Mouse (Mus musculus): ENCODE data around the gene Slf2. TPM values are rescaled to one million over a fixed set of nuclear protein-coding genes. Genes with fewer than 3 reads are reported as not detected.

The Slf2 gene
- total RNA-seq (2014; fragmentation: Nextera tagmentation) (29.5 and 33.0 TPM in 2 replicates), total RNA-seq (2017) (38.5 and 39.6 TPM in 2 replicates)

DNA sequence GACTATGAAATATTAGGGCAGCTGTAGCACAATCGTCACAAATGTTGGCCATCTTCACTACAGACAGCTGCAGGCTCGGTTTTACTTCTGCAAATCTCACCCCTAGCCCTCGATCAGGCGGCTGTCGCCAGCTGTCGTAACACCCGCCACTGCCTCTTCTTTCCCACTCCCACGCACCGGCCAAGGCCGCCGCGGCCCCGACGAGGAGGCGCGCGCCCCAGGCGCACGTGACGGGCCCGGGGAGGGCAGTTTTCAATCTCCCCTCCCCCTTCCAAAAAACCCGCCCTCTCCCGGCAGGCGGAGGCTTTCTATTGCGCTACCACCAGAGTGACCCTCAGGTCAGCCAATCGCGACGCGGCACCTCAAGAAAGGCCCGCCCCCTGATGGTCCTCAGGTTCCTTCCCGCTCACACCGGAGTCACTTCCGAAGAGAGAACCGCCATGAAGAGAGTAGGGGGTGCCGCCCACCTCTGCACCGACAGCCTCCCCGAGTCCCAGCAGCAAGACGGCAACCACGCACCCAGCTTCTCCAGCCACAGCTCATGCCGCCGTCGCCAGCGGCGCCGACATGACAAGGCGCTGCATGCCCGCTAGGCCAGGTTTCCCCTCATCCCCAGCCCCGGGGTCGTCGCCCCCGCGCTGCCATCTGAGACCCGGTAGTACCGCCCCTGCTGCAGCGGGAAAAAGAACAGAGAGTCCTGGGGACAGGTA is at the start of gene Slf2:
Gene Slf2 (plus strand): TSS at position 408 of the 710 bp plus-strand sequence.
- peak; percentile 91 for ATAC-seq (replicated peaks; ENCODE audit: poor library complexity, severe bottlenecking)

DNA sequence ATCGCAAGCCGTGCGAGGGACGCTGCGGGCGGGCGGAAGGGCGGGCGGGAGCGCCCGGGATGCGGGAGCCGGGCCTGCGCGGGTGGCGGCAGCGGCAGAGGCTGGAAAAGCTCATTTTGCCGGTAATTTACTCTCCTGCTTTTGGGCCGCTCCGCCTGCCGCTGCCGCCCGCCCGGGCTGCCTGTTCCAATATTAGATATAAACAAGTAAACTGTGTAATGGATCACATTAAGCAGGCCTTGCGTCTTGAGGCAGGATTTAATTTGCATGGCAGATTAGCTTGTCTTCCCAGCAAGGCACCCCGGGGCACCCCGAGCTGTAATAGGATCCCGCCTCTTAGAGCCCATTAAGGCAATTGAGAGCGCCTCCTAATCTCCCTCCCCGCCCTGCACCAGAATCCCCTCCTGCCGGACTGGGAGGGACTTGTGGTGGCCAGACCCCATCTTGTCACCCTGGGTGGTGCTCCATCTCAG is 48.4 kb upstream of the Slf2 start:
- no peak for ATAC-seq (replicated peaks; ENCODE audit: poor library complexity, severe bottlenecking)

DNA sequence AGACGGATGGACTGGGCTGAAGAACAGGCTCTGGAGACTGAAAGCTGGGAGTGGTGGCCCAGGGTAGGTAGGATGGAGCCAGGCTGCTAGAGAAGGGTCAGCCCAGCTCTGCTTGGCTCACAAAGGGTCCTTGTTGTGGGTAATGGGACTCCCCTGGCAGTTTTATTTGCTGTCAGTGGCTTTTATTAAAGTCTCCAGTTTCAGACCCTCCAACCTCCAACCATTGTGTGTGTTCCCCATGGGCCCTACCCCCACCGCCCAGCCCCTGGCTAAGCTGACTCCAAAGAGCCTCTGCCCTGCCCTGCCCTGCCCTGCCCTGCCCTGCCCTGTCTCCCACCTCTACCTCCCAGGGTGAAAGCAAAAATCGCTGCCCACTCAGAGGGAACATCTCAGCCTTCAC is 46.6 kb upstream of the Slf2 start:
- ATAC-seq (replicated peaks; ENCODE audit: poor library complexity, severe bottlenecking): no peak

DNA sequence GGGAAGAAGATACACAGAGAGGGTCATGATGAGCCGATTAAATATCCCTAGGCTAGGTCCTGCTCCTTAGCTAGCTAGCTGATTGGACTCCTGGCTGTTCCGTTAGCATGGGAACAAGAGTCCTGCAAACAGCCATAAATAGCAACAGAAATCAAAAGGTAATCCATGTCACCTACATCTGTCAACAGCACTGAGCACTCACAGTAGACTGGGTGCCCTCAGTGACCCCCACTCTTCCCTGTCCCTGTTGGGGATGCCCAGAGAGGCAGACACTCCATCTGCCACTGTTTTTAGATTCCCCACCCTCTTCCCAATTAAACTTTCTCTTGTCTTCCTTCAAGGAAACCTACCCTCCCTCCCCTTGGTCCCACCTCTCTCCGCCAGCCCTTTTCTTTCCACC is 44.5 kb upstream of the Slf2 start:
- ATAC-seq (replicated peaks; ENCODE audit: poor library complexity, severe bottlenecking): no peak

DNA sequence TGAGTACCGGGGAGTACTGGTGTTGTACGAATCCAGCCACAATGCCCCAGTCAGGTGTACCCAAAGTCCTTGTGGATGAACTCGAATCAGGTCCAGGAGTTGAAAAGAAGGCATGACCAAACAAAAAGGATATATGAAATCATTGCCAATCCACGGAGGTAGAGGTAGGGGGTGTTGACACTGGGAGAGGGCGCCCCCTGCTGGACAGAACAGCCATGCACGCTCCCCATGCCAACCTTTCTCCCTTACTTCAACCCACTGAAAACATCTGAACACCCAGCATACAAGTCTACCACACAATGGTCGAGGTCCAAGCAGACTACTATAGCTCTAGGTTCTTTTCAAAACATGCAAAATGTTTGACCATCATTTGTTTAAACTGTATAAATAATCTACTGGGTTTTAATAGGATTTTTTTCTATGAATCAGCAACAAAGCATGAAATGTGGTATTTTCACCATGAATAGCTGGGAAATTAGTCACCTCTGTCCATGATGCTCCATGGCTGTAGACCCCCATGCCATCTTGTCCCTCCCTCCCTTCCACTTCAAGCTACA is 43.2 kb upstream of the Slf2 start:
- 0 out of 2 replicates have a peak, but pooled peaks have one; percentile 50 for ATAC-seq (replicated peaks; ENCODE audit: poor library complexity, severe bottlenecking)

DNA sequence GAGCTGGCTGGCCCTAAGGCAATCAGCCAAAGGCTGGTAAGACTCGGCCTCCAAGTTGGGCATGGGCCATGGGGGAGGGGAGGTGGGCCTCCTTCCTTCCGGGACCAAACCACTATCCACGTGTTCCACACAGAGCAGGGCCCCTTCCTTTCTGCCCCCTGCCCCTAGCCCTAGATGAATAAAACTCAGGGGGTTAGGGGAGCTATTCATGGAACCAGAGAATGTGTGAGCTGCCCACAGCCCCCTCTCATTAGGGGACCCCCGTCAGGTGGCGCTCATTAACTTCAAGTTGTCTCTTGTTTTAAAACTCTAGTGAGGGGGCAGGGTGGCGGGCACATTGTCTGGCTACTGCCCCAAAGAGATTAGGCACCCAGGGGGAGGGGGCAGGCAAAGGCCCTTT is 41.4 kb upstream of the Slf2 start:
- ATAC-seq (replicated peaks; ENCODE audit: poor library complexity, severe bottlenecking): no peak

DNA sequence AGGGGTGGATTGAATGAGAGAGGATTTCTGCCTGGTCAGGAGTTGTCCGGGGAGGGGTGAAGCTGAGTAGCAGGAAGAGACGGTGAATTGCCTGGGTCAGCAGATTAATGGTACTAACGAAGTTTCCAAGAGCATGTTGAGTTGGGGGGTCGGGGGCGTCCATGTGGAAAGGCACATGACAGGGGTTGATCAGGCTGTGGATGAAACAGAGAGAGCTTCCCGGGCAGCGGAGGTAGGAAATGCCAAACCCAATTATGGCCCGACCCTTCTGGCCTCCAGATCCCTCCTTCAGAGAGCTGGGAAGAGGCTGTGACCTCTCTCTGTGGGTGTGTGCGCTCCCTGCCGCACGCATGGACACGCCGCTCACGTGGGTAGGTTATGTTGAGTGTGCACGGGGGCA is 39.5 kb upstream of the Slf2 start:
- no peak for ATAC-seq (replicated peaks; ENCODE audit: poor library complexity, severe bottlenecking)

DNA sequence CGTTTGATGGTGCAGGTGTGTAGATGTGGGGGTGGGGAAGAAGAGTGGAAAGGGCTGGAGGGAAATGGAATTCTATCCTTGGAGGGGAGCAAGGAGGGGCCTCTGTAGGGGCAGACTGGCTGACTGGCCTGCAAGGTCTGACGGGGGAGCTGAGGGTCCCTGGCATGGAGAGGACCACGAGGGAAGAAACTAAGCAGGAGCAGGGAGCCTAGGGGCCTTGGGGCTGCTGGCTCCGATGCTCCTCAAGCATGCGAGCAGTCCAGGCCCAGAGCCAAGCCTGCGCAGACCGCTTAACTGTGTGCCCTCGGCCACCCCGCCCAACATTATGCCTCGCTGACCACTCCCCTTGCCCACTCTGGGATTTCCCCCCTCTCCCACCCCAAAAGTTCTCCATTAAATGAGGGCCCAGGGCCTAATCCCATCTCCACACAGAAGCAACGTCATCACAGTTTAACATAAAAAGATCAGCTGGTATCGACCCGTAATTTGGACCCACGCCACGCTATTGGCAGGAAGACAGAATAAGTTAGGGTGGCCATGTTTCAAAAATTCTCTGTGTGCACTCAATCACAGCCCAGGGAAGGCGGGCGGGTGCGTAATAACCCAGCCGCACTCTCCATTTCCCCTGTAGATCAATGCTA is 37.6 kb upstream of the Slf2 start:
- no peak for ATAC-seq (replicated peaks; ENCODE audit: poor library complexity, severe bottlenecking)

DNA sequence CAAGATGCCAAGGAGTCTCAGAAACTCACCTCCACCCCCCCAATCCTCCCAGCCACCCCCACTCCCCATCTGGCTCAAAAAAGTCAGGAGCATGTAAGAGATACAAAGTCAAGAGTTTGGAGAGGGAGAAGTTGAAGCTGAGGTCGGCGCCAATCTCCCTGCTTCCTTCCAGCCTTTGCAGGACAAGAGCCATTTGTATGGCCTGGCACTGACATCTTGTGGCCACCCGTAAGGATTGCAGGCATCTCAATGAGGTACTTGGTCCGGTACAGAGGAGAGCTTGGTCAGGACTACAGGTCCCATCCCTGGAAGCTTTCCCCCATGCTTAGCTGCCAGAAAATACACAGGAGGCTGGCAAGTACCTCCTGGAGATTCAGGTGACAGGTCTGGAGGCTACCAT is 35.7 kb upstream of the Slf2 start:
- peak; percentile 65 for ATAC-seq (replicated peaks; ENCODE audit: poor library complexity, severe bottlenecking)

DNA sequence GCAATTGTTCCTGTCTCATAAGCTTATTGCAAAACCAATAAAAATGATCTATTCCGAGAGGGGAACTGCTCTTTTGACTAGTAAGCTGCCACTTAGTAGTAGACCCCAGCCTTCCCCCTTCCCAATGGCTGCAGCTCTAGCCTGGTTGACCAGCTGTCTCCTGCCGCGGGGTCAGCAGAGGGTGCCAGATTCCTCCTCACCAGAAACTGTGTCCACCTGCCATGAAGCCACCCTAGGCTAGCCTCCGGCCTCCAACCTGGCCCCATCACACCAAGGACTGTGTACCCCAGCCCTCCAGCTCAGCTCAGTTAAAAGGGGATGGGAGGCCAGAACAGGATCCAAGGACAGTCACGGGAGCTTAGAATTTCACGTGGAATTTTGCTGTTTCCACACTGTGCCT is 34.5 kb upstream of the Slf2 start:
- no peak for ATAC-seq (replicated peaks; ENCODE audit: poor library complexity, severe bottlenecking)

DNA sequence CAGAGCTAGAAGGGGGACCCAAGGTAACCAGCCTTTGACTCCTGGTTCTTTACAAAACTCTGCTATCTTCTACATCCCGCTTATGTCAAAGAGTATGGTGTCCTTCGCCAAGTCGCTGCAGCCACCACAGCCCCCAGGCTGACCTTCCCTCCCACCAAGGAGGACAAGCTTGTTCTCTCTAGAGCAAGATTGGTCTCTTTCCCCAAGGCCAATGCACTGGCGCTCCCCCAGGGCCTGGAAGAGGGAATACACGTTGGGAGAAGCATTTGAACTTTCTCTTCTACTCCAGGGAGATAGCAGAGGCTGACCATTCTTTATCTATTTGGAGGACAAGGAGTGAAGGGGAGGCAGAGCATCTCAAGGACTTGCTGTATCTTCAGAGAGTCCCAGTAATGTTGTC is 33.4 kb upstream of the Slf2 start:
- ATAC-seq (replicated peaks; ENCODE audit: poor library complexity, severe bottlenecking): no peak

DNA sequence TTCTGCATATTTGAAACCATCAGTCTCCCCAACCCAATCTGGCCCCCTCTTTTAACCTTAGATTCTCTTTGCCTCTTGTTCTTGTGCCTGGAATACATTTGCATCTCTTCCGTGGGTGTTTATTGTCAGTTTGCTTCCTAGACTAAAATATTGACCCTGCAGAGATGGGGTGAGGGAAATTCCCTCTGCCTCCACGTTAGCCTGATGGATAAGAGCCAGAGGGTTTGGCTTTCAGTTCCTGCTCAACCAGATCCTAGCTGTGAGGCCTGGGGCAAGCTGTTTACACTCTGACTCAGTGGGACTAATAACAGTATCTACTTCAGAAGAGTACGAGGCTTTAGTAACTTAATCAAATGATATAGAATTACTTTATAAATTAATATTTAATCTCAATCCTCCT is 32.3 kb upstream of the Slf2 start:
- no peak for ATAC-seq (replicated peaks; ENCODE audit: poor library complexity, severe bottlenecking)

DNA sequence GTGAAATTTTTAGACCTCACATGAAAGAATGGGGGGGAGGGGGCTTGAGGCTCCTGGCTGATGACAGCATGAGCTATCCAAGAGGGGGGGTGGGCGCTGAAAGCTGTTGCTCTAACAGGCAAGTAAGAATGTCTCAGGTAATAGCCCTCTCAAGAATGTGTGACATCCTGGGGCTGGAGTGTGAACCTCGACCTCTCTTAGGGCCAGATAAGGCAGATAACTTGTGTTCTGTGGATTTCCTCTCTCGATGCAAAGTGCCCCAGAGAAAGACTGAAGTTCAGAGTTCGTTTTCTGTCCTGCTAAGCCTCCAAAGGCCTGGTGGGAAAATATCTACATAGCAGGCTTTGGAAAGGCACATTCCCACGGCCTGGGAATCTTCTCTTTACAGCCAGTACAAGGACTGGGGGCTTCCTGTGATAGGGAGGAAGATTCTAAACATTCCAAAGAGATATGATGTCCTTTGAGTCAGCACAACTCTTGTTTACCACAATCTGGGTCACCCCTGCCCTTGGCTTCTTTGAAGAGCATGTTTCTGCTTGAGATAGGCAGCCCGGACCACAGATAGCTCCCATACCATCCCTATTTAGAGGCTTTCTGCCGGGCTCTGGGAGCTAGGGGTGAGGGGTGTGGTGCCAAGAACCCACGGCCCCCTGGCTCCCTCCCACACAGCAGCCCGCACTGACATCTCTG is 31.7 kb upstream of the Slf2 start:
- ATAC-seq (replicated peaks; ENCODE audit: poor library complexity, severe bottlenecking): no peak

DNA sequence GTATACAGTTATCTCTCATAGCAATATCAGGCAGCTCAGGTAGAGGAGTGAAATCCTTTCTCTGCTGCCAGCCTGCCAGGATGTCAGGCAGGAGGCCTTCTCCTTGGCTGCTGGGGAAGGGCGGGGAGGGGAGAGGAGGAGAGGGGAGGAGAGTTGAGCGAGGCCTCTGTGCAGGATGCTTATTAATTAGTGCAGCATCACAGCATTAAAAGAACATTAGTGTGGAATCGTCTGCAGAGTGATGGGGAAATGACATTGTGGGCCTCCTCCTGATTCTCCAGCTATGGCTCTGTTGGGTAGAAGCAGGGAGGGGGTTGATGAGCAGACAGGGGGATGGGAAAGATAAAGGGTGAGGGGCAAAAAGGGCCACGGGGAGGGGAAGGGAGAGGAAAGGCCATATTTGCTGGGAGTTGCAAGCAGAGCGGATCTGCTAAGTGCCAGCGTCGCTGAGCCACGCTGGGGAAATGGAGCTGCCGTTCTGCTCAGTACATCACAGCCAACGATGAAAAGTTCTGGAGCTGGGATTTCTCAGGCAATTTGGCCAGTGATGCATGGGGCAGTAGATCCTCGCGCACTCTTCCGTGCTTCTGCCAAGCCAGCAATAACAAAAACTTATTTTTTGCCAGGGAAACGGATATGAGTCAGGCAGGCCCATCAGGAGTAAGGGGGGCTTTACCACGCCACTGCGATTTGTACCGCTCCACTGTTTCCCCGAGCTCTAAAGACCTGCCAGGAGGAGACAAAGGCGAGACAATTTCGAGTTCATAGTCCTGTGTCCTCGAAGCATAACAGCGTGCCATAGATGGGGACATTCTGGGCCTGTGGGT is 30.8 kb upstream of the Slf2 start:
- no peak for ATAC-seq (replicated peaks; ENCODE audit: poor library complexity, severe bottlenecking)

DNA sequence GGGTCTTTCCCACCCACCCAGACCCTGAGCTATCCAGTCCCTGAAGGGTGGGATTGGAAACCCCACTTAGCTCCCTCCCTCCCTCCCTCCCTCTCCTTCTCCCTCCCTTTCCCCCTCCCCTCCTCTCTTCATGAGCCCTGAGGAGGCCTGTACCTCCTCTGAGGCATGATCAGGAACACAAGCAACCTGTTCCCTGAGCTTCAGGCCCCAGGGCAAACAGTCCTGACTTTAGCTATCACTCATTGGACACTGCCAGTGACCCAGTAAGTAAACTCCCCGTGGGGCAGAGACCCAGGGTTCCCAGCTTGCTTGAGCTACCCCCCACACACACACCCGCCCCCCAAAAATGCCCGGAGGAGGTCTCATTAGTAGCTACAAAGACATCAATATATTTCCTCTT is 29.9 kb upstream of the Slf2 start:
- ATAC-seq (replicated peaks; ENCODE audit: poor library complexity, severe bottlenecking): no peak

DNA sequence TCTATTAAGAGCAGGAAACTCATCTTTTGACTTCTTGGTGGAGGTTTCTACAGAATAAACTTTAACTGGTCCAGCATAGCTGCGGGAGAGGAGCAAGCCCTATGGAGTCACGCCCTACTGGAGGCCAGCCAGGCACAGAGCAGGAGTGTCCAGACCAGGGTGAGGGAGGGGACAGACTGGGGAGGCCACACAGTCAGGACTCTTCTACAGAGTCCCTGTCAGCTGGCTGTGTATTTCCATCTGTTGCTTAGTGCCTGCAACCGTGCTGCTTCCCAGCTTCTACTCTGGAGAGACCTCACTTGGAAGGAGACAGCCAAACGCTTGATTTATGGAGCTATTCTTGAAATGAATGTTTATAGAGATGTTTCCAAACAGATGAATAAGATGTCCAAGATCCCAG is 28.6 kb upstream of the Slf2 start:
- ATAC-seq (replicated peaks; ENCODE audit: poor library complexity, severe bottlenecking): no peak

DNA sequence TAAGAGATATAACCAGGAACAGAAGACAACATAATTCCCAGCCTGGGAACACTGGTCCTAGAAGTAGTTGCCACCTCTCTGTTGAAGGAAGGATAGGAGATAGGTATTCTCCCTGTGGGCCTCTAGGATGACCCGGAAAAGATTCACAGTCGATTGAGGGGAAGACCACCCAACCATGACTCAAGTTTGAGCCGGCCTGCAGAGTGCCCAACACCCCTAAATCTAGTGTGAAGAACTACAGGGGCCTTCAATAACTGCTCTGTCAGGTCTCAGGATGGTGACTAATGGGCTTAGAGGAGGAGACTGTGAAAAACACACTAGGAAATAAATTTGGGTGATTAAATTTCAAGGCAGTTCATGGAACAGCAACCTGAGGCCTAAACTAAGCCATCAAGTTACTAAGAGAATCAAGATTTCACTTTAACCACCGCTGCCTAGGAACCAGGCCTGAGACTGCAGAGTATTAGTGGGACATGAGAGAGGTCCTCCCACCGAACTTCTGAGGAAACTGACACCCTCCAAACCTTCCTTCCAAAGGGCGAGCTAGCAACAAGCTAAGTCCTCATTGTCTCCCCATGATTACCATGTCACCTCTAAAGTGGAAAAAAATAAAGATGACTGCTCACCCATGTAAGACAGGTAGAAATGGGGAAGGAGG is 27.5 kb upstream of the Slf2 start:
- ATAC-seq (replicated peaks; ENCODE audit: poor library complexity, severe bottlenecking): no peak

DNA sequence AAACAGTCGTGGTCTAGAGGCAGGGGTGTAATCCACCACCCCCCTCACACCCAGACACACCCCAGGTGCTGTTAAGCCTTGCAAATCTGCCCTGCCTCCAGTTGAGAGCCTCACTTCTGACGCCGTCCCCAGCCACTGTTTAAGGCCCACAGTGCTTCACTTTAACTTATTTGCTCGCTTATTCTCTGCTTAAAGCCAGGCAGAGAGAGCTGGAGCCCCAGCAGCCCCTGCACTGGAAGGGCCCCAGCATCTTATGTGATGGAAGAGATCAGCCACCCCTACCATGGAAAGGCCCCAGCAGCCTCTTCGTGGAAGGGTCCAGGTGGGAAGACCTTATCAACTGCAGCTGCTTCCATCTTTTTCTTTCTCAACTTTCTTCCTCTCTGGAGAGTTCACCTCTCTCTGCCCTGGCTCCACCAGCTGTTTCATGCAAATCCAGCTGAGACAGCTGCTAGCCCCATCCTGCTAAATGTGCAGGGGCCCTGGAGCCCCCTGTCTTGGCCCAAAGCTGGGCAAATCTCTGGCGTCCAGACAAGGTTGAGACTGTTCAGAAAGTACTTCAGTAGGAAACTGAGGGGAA is 26.7 kb upstream of the Slf2 start:
- no peak for ATAC-seq (replicated peaks; ENCODE audit: poor library complexity, severe bottlenecking)

DNA sequence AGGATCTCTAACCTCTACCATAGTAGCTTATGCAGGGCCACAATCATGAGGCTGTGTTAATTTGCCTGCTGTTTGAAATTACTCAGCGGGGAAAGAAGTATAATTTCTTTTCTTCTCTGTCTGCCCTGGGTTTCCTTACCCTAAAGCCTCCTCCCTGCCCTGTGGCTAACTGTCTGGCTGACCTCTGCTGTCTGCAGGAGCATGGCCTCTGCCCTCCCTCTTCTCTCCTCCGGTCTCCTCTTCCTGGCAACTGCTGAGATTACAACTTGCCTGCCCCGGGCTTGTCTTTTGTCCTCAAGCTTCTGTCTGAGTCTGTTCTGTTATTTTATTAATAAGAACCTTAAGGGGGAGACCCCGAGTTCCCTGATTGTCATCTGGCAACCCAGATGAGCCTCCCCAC is 25.6 kb upstream of the Slf2 start:
- no peak for ATAC-seq (replicated peaks; ENCODE audit: poor library complexity, severe bottlenecking)
